Mouse (Mus musculus) kidney, embryonic 15.5 days (tissue): ENCODE results near the gene Hk3. TPM values are rescaled to one million over a fixed set of nuclear protein-coding genes. Genes with fewer than 3 reads are reported as not detected.

Experiments
- ATAC-seq: fragments of 200-750 bp; cut with Nextera tagmentation; replicated peaks from 2 replicates; pipeline ENCODE4 v1.8.0; 2017; ENCODE audit warnings: moderate TSS enrichment; ENCODE audit not compliant: low FRiP score
- H3K27ac ChIP-seq: fragments of 300-500 bp; sonication (generic); 2 replicates; pipeline ENCODE4 v1.5.1; 2015; ENCODE audit warnings: mild to moderate bottlenecking, inconsistent platforms
- H3K27me3 ChIP-seq: fragments of 300-500 bp; sonication (generic); 2 replicates; pipeline ENCODE4 v1.6.1; 2015; ENCODE audit warnings: inconsistent platforms
- H3K36me3 ChIP-seq: fragments of 300-500 bp; sonication (generic); 2 replicates; pipeline ENCODE4 v1.6.1; 2015; ENCODE audit warnings: inconsistent platforms
- H3K4me1 ChIP-seq: fragments of 300-500 bp; sonication (generic); 2 replicates; pipeline ENCODE4 v1.6.1; 2015; ENCODE audit warnings: inconsistent platforms
- H3K4me2 ChIP-seq: fragments of 300-500 bp; sonication (generic); 2 replicates; pipeline ENCODE4 v1.6.1; 2015; ENCODE audit warnings: moderate library complexity, mild to moderate bottlenecking, inconsistent platforms
- H3K4me3 ChIP-seq: fragments of 300-500 bp; sonication (generic); replicated peaks from 2 replicates; pipeline ENCODE4 v1.5.1; 2015; ENCODE audit warnings: mild to moderate bottlenecking, inconsistent platforms
- H3K9ac ChIP-seq: fragments of 300-500 bp; sonication (generic); 2 replicates; pipeline ENCODE4 v1.6.1; 2015; ENCODE audit warnings: mild to moderate bottlenecking, inconsistent platforms
- H3K9me3 ChIP-seq: fragments of 300-500 bp; sonication (generic); replicated peaks from 2 replicates; pipeline ENCODE4 v1.6.1; 2016; ENCODE audit warnings: inconsistent platforms
- WGBS: fragments of 180-500 bp; shearing (Covaris S2); methylation state at CpG from one replicate; pipeline ENCODE4 v1.1.7; 2015; ENCODE audit warnings: mixed read lengths; 5-methylcytosine and 5-hydroxymethylcytosine counted together
- polyA plus RNA-seq: library from polyadenylated mRNA; unstranded; fragments of >200 nt; fragmentation: Nextera tagmentation; extraction: Ambion mirVana; gene quantifications from 2 replicates; pipeline ENCODE4 v1.2.1, GENCODE M21; 2015

Gene Hk3
- polyA plus RNA-seq, 1 experiment from 2014 or later = 0.91 TPM

DNA sequence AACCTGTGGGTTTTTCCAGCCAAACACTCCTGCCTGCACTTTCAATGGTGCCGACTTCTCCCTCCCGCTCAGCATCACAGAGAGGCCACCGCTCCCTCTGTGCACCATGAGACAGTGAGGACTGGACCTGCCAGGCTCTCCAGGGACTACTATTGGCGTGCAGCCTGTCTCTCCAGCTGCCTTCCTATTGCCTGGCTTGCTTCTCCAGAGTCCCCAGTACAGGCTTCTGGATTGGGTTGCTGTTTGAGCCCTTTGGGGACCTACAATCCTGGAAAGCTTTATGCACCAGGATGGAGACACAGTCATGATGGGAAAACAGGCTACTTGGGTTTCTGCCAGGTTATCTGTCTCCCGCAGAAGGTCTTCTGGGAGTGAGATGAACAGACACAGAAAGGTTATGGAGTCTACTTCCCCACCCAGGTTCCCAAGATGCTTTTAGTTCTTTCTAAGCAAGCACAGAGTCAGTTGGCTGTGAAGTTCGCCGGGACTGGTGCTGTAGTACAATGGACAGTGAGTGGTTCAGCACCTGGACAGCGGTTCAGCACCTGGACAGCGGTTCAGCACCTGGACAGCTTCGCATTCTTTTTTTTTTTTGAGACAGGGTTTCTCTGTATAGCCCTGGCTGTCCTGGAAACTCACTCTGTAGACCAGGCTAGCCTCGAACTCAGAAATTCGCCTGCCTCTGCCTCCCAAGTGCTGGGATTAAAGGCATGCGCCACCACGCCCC lies 50.5 kb downstream of the Hk3 start:
- 36% methylated on average over 14 of the region's 14 CpGs for WGBS
- Histone ChIP-seq H3K36me3 (no peaks in the 10 kb centered on the region), H3K9ac (no peak overlapping the region), H3K4me2 (no peak overlapping the region), H3K27ac (no peak overlapping the region), H3K27me3 (peaks cover 12% of the 10 kb centered on the region; the same call in 1 of the 2 replicates), H3K4me3 (no peak overlapping the region), H3K4me1 (no peaks in the 10 kb centered on the region), H3K9me3 (no peaks in the 10 kb centered on the region)
- no peak for ATAC-seq

DNA sequence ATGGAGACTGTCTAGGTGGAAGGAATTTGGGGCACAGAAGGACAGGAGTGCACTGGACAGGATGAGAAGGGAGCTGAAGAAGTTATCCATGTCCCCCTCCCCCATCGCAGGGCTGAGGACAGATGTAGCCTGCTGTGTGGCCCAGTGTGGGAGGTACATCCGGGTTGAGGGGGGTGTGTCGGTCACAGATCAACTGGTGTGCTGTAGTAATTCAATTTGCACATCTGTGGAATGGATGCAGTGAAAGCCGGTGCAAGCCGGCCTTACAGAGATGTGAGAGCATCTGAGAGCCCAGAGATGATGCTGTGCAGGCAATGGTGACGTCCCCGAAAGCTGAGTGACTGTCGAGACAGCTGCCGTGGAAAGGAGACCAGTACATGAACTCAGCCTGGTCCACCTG lies 51.7 kb downstream of the Hk3 start:
- Histone ChIP-seq H3K4me2 (no peak overlapping the region), H3K4me1 (no peaks in the 10 kb centered on the region), H3K27ac (no peak overlapping the region), H3K36me3 (no peaks in the 10 kb centered on the region), H3K9ac (no peak overlapping the region), H3K4me3 (no peak overlapping the region), H3K9me3 (no peaks in the 10 kb centered on the region), H3K27me3 (peaks cover 12% of the 10 kb centered on the region; the same call in 1 of the 2 replicates)
- WGBS = 44% methylated on average over 9 of the region's 9 CpGs
- ATAC-seq = no peak

GRCm38 (mm10) chr13:54968636-54969035 lies 52.5 kb downstream of the Hk3 start:
- 68% methylated on average over 5 of the region's 5 CpGs for whole genome bisulfite sequencing

DNA sequence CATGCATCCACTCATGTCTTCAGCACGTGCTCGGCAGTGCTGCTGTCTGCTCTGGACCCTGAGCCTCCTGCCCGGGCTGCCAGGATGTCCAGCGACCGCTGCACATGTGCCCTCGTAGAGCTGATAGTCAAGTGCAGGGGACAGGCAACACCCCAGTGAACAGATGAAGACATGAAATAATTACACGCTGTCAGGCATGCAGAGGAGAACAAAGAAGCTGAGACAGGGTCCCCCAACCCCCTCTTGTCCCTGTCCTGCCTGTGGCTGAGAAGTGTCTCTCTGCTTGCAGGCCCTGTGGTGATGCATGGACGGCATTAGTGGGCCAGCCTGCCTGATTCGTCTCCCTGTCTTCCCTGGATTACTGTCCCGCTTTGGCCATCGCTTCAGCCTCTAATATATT lies 53.7 kb downstream of the Hk3 start:
- no peak overlapping the region for H3K27ac ChIP-seq
- no peaks in the 10 kb centered on the region for H3K36me3 ChIP-seq
- H3K9ac ChIP-seq = no peak overlapping the region
- 0 out of 2 replicates have a peak, but pooled peaks cover 4% of the 10 kb centered on the region for H3K4me1 ChIP-seq
- H3K27me3 ChIP-seq = peaks cover 12% of the 10 kb centered on the region; the same call in 1 of the 2 replicates
- no peak overlapping the region for H3K4me3 ChIP-seq
- ATAC-seq = no peak
- no peak overlapping the region for H3K4me2 ChIP-seq
- H3K9me3 ChIP-seq = no peaks in the 10 kb centered on the region
- 75% methylated on average over 11 of the region's 11 CpGs for WGBS

More at GRCm38 (mm10) chr13:54968636-54969035, 52.5 kb downstream of the Hk3 start:
- Histone ChIP-seq H3K27me3 (peaks cover 12% of the 10 kb centered on the region; the same call in 1 of the 2 replicates), H3K4me3 (no peak overlapping the region), H3K4me1 (0 out of 2 replicates have a peak, but pooled peaks cover under 1% of the 10 kb centered on the region), H3K9ac (no peak overlapping the region), H3K36me3 (no peaks in the 10 kb centered on the region), H3K27ac (no peak overlapping the region), H3K9me3 (no peaks in the 10 kb centered on the region), H3K4me2 (no peak overlapping the region)
- ATAC-seq = no peak

GRCm38 (mm10) chr13:54965256-54965655 lies 55.9 kb downstream of the Hk3 start:
- H3K4me1 ChIP-seq = peaks cover 6% of the 10 kb centered on the region; the same call in 1 of the 2 replicates
- no peak overlapping the region for H3K27ac ChIP-seq
- H3K27me3 ChIP-seq = peaks cover 23% of the 10 kb centered on the region; the same call in 1 of the 2 replicates
- no peaks in the 10 kb centered on the region for H3K36me3 ChIP-seq
- H3K4me3 ChIP-seq = no peak overlapping the region
- no peak for ATAC-seq
- H3K9ac ChIP-seq = no peak overlapping the region
- H3K9me3 ChIP-seq = no peaks in the 10 kb centered on the region
- H3K4me2 ChIP-seq = no peak overlapping the region
- 89% methylated on average over 6 of the region's 6 CpGs for WGBS

DNA sequence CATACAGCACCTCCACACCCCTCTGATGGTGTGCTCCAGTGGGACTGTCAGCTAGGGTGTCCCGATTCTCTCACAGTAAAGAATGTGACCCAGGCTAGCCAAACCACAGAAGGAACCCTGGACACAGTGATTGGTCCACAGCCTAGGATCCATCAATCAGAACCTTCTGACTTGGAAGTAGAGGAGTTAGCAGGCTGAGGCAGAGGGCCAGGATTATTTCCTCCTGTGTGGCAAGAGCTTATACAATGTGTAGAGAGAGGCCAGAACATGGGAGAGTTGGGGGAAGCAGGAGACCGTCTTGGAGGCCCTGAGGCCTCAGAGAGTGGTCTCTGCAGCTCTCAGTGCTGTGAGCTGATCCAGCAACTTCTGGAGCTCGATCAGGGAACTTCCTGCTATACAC lies 60.7 kb downstream of the Hk3 start:
- Histone ChIP-seq H3K9ac (no peak overlapping the region), H3K27me3 (peaks cover 46% of the 10 kb centered on the region), H3K4me1 (peaks cover 29% of the 10 kb centered on the region), H3K9me3 (no peaks in the 10 kb centered on the region), H3K36me3 (no peaks in the 10 kb centered on the region), H3K4me3 (no peak overlapping the region), H3K27ac (no peak overlapping the region), H3K4me2 (no peak overlapping the region)
- 66% methylated on average over 3 of the region's 3 CpGs for WGBS
- ATAC-seq = no peak

GRCm38 (mm10) chr13:54959842-54960241 lies 61.3 kb downstream of the Hk3 start:
- ATAC-seq = no peak
- no peaks in the 10 kb centered on the region for H3K9me3 ChIP-seq
- H3K9ac ChIP-seq = no peak overlapping the region
- 36% methylated on average over 6 of the region's 6 CpGs for WGBS
- no peak overlapping the region for H3K4me2 ChIP-seq
- no peak overlapping the region for H3K27ac ChIP-seq
- no peak overlapping the region for H3K4me3 ChIP-seq
- peaks cover 29% of the 10 kb centered on the region for H3K4me1 ChIP-seq
- peaks cover 53% of the 10 kb centered on the region for H3K27me3 ChIP-seq
- no peaks in the 10 kb centered on the region for H3K36me3 ChIP-seq

- H3K27ac ChIP-seq = no peak overlapping the region
- H3K27me3 ChIP-seq = peaks cover 59% of the 10 kb centered on the region
- 55% methylated on average over 15 of the region's 15 CpGs for WGBS
- H3K4me1 ChIP-seq = peaks cover 29% of the 10 kb centered on the region
- ATAC-seq = no peak
- H3K9ac ChIP-seq = no peak overlapping the region
- H3K9me3 ChIP-seq = no peaks in the 10 kb centered on the region
- no peak overlapping the region for H3K4me2 ChIP-seq
- H3K4me3 ChIP-seq = no peak overlapping the region
- H3K36me3 ChIP-seq = no peaks in the 10 kb centered on the region
Measured at GRCm38 (mm10) chr13:54959059-54959701, 62.0 kb downstream of the Hk3 start.

DNA sequence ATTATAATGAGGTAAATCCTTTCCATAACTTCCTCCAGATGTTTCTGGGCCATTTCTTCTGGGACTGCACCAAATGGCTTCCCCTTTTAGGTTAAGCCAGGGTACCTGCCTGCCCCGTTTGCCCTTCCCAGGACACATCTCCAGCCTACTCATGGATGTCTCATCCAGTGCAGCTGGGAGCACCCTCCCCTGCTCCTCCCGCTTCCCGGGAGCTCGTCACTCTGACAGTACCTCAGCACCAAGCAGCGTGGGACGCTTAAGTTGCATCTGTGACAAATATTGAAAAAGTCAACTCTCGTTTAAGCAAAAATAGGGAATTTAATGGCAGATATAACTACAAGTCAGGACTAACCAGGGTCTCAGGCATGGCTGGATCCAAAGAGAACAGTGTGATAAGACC lies 63.9 kb downstream of the Hk3 start:
- Histone ChIP-seq H3K9ac (no peak overlapping the region), H3K9me3 (no peaks in the 10 kb centered on the region), H3K4me1 (peaks cover 26% of the 10 kb centered on the region), H3K4me3 (no peak overlapping the region), H3K27ac (no peak overlapping the region), H3K36me3 (no peaks in the 10 kb centered on the region), H3K27me3 (peaks cover 78% of the 10 kb centered on the region), H3K4me2 (no peak overlapping the region)
- ATAC-seq = no peak
- 59% methylated on average over 7 of the region's 7 CpGs for WGBS

Other genes with a start within 250 kb of the Hk3 start
- not detected in 2 replicates for gene Eif4e1b, start 237.4 kb downstream of the Hk3 start, polyA plus RNA-seq
- gene Tspan17, start 232.0 kb downstream of the Hk3 start, polyA plus RNA-seq = 11.4 and 13.4 TPM in 2 replicates
- 2.5 and 2.7 TPM in 2 replicates for gene Unc5a, start 72.0 kb downstream of the Hk3 start, polyA plus RNA-seq
- gene Uimc1, start 78.9 kb upstream of the Hk3 start, polyA plus RNA-seq = 23.9 and 24.3 TPM in 2 replicates
- 20.0 and 21.5 TPM in 2 replicates for gene Zfp346, start 83.9 kb upstream of the Hk3 start, polyA plus RNA-seq
- not detected in 2 replicates for gene Gm17617, start 112.2 kb upstream of the Hk3 start, polyA plus RNA-seq
- 16.4 and 19.8 TPM in 2 replicates for gene Fgfr4, start 131.3 kb upstream of the Hk3 start, polyA plus RNA-seq
- 65.1 and 66.9 TPM in 2 replicates for gene Nsd1, start 188.4 kb upstream of the Hk3 start, polyA plus RNA-seq